Mouse (Mus musculus) kidney, embryonic 14.5 days (tissue): ENCODE data around the gene Smu1. TPM values are rescaled to one million over a fixed set of nuclear protein-coding genes. Genes with fewer than 3 reads are reported as not detected.
A peak's percentile ranks its signal among the peaks of the same experiment; 100 is the strongest.

Source experiments
- ATAC-seq: fragments of 200-750 bp; cut with Nextera tagmentation; 2 replicates; pipeline ENCODE4 v1.8.0; 2017; ENCODE audit warnings: moderate number of reproducible peaks, mild to moderate bottlenecking, moderate TSS enrichment, moderate library complexity; ENCODE audit not compliant: low FRiP score, low TSS enrichment
- H3K27ac ChIP-seq: fragments of 300-500 bp; sonication (generic); 2 replicates; pipeline ENCODE4 v1.5.1; 2014; ENCODE audit warnings: low read depth, mild to moderate bottlenecking, low read length, moderate library complexity, mixed read lengths
- H3K27me3 ChIP-seq: fragments of 300-500 bp; sonication (generic); 2 replicates; pipeline ENCODE4 v1.6.1; 2014; ENCODE audit warnings: mild to moderate bottlenecking, low read length; ENCODE audit not compliant: control insufficient read depth, insufficient read depth
- H3K36me3 ChIP-seq: fragments of 300-500 bp; sonication (generic); 2 replicates; pipeline ENCODE4 v1.6.1; 2014; ENCODE audit warnings: low read length, mixed read lengths; ENCODE audit not compliant: control insufficient read depth, insufficient read depth
- H3K4me1 ChIP-seq: fragments of 300-500 bp; sonication (generic); 2 replicates; pipeline ENCODE4 v1.6.1; 2014; ENCODE audit warnings: low read length, mixed read lengths; ENCODE audit not compliant: control insufficient read depth, insufficient read depth
- H3K4me2 ChIP-seq: fragments of 300-500 bp; sonication (generic); replicated peaks from 2 replicates; pipeline ENCODE4 v1.6.1; 2014; ENCODE audit warnings: low read depth, mild to moderate bottlenecking, low read length
- H3K4me3 ChIP-seq: fragments of 300-500 bp; sonication (generic); 2 replicates; pipeline ENCODE4 v1.5.1; 2014; ENCODE audit warnings: mild to moderate bottlenecking, low read length
- H3K9ac ChIP-seq: fragments of 300-500 bp; sonication (generic); 2 replicates; pipeline ENCODE4 v1.6.1; 2014; ENCODE audit warnings: low read depth, mild to moderate bottlenecking, low read length, moderate library complexity
- H3K9me3 ChIP-seq: fragments of 300-500 bp; sonication (generic); 2 replicates; pipeline ENCODE4 v1.6.1; 2016; ENCODE audit warnings: low read length; ENCODE audit not compliant: control insufficient read depth
- WGBS: fragments of 180-500 bp; shearing (Covaris S2); extraction: QIAGEN DNeasy Blood & Tissue Kit; methylation state at CpG from one replicate; pipeline ENCODE4 v1.1.7; 2014; 5-methylcytosine and 5-hydroxymethylcytosine counted together
- polyA plus RNA-seq: library from polyadenylated mRNA; unstranded; fragments of >200 nt; fragmentation: Nextera tagmentation; extraction: Ambion mirVana; gene quantifications from 2 replicates; pipeline ENCODE4 v1.2.1, GENCODE M21; 2014

Smu1 gene
- polyA plus RNA-seq, 1 experiment from 2014 or later: 171 TPM

DNA sequence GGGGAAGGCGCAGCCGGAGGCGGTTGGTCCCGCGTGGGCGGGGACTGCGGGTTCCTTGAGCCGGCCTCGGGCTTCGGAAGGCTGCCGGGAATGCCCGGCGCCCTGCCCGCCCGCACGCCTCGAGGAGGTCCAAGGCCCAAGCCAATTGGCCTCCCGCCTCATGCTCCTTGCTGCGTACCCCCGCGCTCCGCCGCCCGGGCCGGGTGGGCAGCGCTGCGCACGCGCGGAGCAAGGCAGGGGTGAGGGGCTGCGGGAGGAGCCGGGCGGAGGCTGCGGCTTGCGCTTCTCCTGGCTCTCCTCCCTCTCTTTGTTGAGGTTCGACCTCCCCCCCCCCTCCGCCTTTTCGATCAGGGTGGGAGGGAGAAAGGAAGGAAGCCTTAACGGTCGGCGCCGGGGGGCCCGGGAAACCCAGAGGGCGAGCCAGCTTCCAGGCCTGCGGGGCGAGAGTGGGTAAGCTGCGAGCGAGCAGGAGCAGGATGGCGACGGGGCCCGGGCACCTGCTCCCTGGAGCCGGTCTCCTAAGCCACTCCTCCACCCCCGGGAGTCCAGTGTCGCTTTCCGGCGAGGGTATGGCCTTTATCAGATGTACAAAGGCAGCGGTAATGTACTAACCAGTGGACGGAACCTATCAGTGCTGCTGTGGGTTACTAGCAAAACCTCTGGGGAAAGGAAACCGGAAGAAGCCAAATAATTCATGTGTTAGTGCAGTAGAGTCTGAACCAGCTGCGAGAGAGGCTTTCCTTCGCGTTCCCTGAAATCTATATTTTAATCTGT lies 34.8 kb downstream of the Smu1 start:
- Histone ChIP-seq H3K4me2 (peak overlapping the region; percentile 62), H3K36me3 (peaks cover 41% of the 10 kb centered on the region), H3K9ac (peak overlapping the region; percentile 99), H3K27ac (peak overlapping the region; percentile 99), H3K4me1 (peaks cover 26% of the 10 kb centered on the region; the same call in 1 of the 2 replicates), H3K27me3 (no peaks in the 10 kb centered on the region), H3K4me3 (peak overlapping the region; percentile 94), H3K9me3 (no peaks in the 10 kb centered on the region)
- under 1% methylated on average over 55 of the region's 62 CpGs for WGBS
- peak; percentile 89 for ATAC-seq

GRCm38 (mm10) chr4:40722011-40722666 lies 35.6 kb downstream of the Smu1 start, which contains the start of gene Dnaja1:
TSS of gene Dnaja1 (plus strand) at chr4:40722150.
- Histone ChIP-seq H3K27me3 (no peaks in the 10 kb centered on the region), H3K9me3 (no peaks in the 10 kb centered on the region), H3K9ac (peak within 1 kb of the TSS; percentile 99), H3K27ac (peak within 1 kb of the TSS; percentile 99), H3K4me1 (peaks cover 26% of the 10 kb centered on the region; the same call in 1 of the 2 replicates), H3K4me2 (peak within 1 kb of the TSS; percentile 62), H3K36me3 (peaks cover 33% of the 10 kb centered on the region), H3K4me3 (peak within 1 kb of the TSS; percentile 94)
- under 1% methylated on average over 39 of the region's 54 CpGs for WGBS
- peak; percentile 90 for ATAC-seq

GRCm38 (mm10) chr4:40720910-40721309 lies 36.8 kb downstream of the Smu1 start:
- peak overlapping the region; percentile 99 for H3K27ac ChIP-seq
- no peak for ATAC-seq
- no peak overlapping the region for H3K9ac ChIP-seq
- peak overlapping the region; percentile 62; the same call in 1 of the 2 replicates for H3K4me2 ChIP-seq
- WGBS: 94% methylated on average over 8 of the region's 8 CpGs
- peaks cover 21% of the 10 kb centered on the region for H3K36me3 ChIP-seq
- no peaks in the 10 kb centered on the region for H3K9me3 ChIP-seq
- H3K4me1 ChIP-seq: peaks cover 26% of the 10 kb centered on the region; the same call in 1 of the 2 replicates
- H3K4me3 ChIP-seq: no peak overlapping the region
- no peaks in the 10 kb centered on the region for H3K27me3 ChIP-seq

DNA sequence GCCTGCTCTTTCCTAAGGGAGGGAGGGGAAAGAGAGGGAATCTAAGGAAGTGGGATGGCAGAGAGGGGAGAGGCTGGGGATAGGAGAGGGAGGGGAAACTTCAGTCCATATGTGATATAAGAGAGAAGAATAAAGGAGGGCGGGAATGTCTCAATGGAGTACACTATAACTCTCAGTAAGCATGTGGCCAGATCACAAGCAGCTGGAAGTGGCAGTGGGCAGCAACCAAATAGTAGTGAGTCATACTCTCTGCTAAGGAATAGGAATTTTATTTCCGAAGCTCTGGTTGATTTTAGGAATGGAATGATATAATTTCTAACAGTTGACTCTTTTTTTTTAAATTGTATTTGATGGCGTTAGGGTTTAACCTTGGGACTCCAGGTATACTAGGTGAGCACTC lies 40.6 kb downstream of the Smu1 start:
- Histone ChIP-seq H3K27me3 (no peaks in the 10 kb centered on the region), H3K4me3 (no peak overlapping the region), H3K9ac (no peak overlapping the region), H3K4me2 (no peak overlapping the region), H3K27ac (no peak overlapping the region), H3K4me1 (peaks cover 13% of the 10 kb centered on the region; the same call in 1 of the 2 replicates), H3K36me3 (no peaks in the 10 kb centered on the region), H3K9me3 (no peaks in the 10 kb centered on the region)
- WGBS: 93% methylated on average over 3 of the region's 3 CpGs
- ATAC-seq: no peak

DNA sequence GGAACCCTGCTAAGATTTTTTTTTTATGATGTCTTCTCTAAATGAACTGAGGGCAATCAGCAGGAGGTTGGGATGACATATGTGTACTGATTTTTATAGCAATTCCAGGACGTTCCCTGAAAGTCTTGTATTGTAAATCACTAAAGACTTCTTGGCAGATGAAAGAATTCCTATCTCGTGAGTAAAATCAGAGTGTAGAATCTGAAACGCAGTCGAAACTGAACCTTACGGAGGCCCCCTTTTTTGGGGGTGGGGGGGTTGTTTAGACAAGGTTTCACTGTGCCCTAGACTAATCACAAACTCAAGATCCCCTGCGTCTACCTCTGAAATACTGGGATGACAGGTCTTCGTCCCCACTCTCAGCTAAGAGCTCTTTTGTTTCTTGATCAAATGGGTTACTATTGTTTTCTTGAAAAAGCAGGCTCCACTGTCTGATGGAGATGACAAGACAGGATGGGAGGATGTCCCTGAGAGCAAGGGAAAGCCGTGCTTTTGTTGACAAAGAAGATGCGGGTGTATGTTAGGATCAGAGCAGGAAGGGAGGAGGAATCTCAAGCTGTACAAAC lies 53.9 kb downstream of the Smu1 start:
- Histone ChIP-seq H3K9ac (peak overlapping the region; percentile 68; the same call in 1 of the 2 replicates), H3K9me3 (no peaks in the 10 kb centered on the region), H3K4me2 (peak overlapping the region; percentile 58), H3K4me1 (peaks cover 8% of the 10 kb centered on the region; the same call in 1 of the 2 replicates), H3K36me3 (no peaks in the 10 kb centered on the region), H3K27ac (peak overlapping the region; percentile 98), H3K27me3 (no peaks in the 10 kb centered on the region), H3K4me3 (peak overlapping the region; percentile 66)
- ATAC-seq: no peak
- 22% methylated on average over 9 of the region's 9 CpGs for WGBS

GRCm38 (mm10) chr4:40702797-40703709 lies 54.7 kb downstream of the Smu1 start, which contains the start of gene Aptx:
TSS of gene Aptx (minus strand) at chr4:40703194.
- under 1% methylated on average over 42 of the region's 42 CpGs for WGBS
- H3K4me3 ChIP-seq: peak within 1 kb of the TSS; percentile 66
- no peaks in the 10 kb centered on the region for H3K36me3 ChIP-seq
- peaks cover 8% of the 10 kb centered on the region; the same call in 1 of the 2 replicates for H3K4me1 ChIP-seq
- peak within 1 kb of the TSS; percentile 73 for H3K4me2 ChIP-seq
- H3K9me3 ChIP-seq: no peaks in the 10 kb centered on the region
- peak within 1 kb of the TSS; percentile 68 for H3K9ac ChIP-seq
- peak; percentile 93 for ATAC-seq
- no peaks in the 10 kb centered on the region for H3K27me3 ChIP-seq
- peak within 1 kb of the TSS; percentile 98 for H3K27ac ChIP-seq

GRCm38 (mm10) chr4:40701796-40702195 lies 55.9 kb downstream of the Smu1 start:
- Histone ChIP-seq H3K9me3 (no peaks in the 10 kb centered on the region), H3K36me3 (no peaks in the 10 kb centered on the region), H3K4me1 (peaks cover 8% of the 10 kb centered on the region; the same call in 1 of the 2 replicates), H3K27me3 (no peaks in the 10 kb centered on the region), H3K4me2 (peak overlapping the region; percentile 73), H3K4me3 (peak overlapping the region; percentile 66), H3K9ac (no peak overlapping the region), H3K27ac (peak overlapping the region; percentile 98)
- ATAC-seq: no peak
- WGBS: 84% methylated on average over 3 of the region's 3 CpGs

- H3K27ac ChIP-seq: peak overlapping the region; percentile 14; the same call in 1 of the 2 replicates
- ATAC-seq: no peak
These were observed 57.5 kb downstream of the Smu1 start for GRCm38 (mm10) chr4:40700216-40700615.

More at GRCm38 (mm10) chr4:40700216-40700615, 57.5 kb downstream of the Smu1 start:
- WGBS: 77% methylated on average over 8 of the region's 8 CpGs
- peaks cover 9% of the 10 kb centered on the region for H3K36me3 ChIP-seq
- no peaks in the 10 kb centered on the region for H3K27me3 ChIP-seq
- H3K9me3 ChIP-seq: no peaks in the 10 kb centered on the region
- no peak overlapping the region for H3K4me3 ChIP-seq
- no peak overlapping the region for H3K4me2 ChIP-seq
- H3K9ac ChIP-seq: no peak overlapping the region
- peaks cover 8% of the 10 kb centered on the region; the same call in 1 of the 2 replicates for H3K4me1 ChIP-seq
